Comparison of ENCODE assay signal across 8 mouse cellular contexts in genomic region chr6:82029611-82030510, GRCm38 (mm10). TPM values are rescaled to one million over a fixed set of nuclear protein-coding genes. Genes with fewer than 3 reads are reported as not detected.
DNase-seq lines count a peak whose midpoint lies in the region; ATAC-seq and TF ChIP-seq lines count a peak whose summit lies in the region.
"Had no signal": no experiment of that assay in that cellular context is flagged by ENCODE, and none has a peak within 500 bp of the region (broad histone marks: within the 10 kb centered on the region; RNA-seq: fewer than 3 reads in every experiment).

No protein-coding gene starts in this region.

- POLR2A ChIA-PET in Patski (lab: Charles Lee), result interaction anchor here (0.6 to 1.4 kb wide), 3 partner anchors 10 to 68 kb away, joined by 3 to 8 read pairs (median 5); partner anchors contain the start of gene Eva1a

- TF ChIP-seq CTCF in Patski (IDR thresholded peaks at IDR 0.05), result no peak

- WGBS in liver, embryonic 12.5 days (ENCODE audit: insufficient replicate concordance), result 68% methylated on average over 19 of the region's 19 CpGs

- no peak overlapping the region for H3K9ac ChIP-seq in liver, embryonic 12.5 days
- H3K9ac ChIP-seq: forebrain, embryonic 12.5 days had no signal

- H3K36me3 ChIP-seq in liver, embryonic 12.5 days, result no peaks in the 10 kb centered on the region
- H3K36me3 ChIP-seq: forebrain, embryonic 12.5 days had no signal

- DNase-seq in 3134 (ENCODE audit: extremely low read depth, insufficient read length, low spot score) (peak; percentile 37), Patski (ENCODE audit: low read depth, low spot score) (peak; percentile 97)
- peak; percentile 96 for DNase-seq in kidney, adult 11 months
- no peak for DNase-seq in right cerebral cortex, postnatal 14 days
- no peak for DNase-seq in right cerebral cortex, adult 18-20 months

- H3K27me3 ChIP-seq in Patski, result no peaks in the 10 kb centered on the region
- H3K27me3 ChIP-seq in liver, embryonic 12.5 days (replicated peaks), result no peaks in the 10 kb centered on the region

- H3K27ac ChIP-seq in liver, embryonic 12.5 days, result peak overlapping the region; percentile 68
- H3K27ac ChIP-seq: forebrain, embryonic 12.5 days had no signal

- in situ Hi-C loops in Patski (cut with MboI; ENCODE audit: low pct_unique_long_range_greater_than_20kb), result no loop called here

- H3K9me3 ChIP-seq in liver, embryonic 12.5 days (replicated peaks), result no peaks in the 10 kb centered on the region
- H3K9me3 ChIP-seq: forebrain, embryonic 12.5 days had no signal

- no peak overlapping the region for H3K4me3 ChIP-seq in liver, embryonic 12.5 days
- H3K4me3 ChIP-seq: forebrain, embryonic 12.5 days had no signal

- CTCF ChIA-PET in Patski (lab: Charles Lee), result interaction anchor here (0.7 to 1.2 kb wide), 4 partner anchors 8 to 43 kb away, joined by 3 to 4 read pairs (median 3); no protein-coding TSS in a partner anchor

- ATAC-seq in Patski, result peak; percentile 96
- ATAC-seq in liver, embryonic 12.5 days, result peak; percentile 75
- no peak for ATAC-seq in erythroid progenitor cell, adult 5-6 weeks (replicated peaks; ENCODE audit: low FRiP score, poor library complexity, severe bottlenecking)

- H3K4me2 ChIP-seq in liver, embryonic 12.5 days, result no peak overlapping the region
- H3K4me2 ChIP-seq: forebrain, embryonic 12.5 days had no signal

- H3K4me1 ChIP-seq in liver, embryonic 12.5 days, result no peaks in the 10 kb centered on the region

RNA-seq across cellular contexts. Expression of gene Eva1a, which starts 11.0 kb away (rescaled TPM):
- polyA plus RNA-seq in Patski (2021), result 48.0 TPM
- 3.5 and 3.8 TPM in 2 replicates for polyA plus RNA-seq in liver, embryonic 12.5 days (2016; fragmentation: Nextera tagmentation; extraction: Ambion mirVana)
- 2.9 TPM in 1 of 2 replicates, not detected in the other for total RNA-seq in erythroid progenitor cell, adult 5-6 weeks (2015; ENCODE audit: low replicate concordance)
- total RNA-seq in erythroid progenitor cell, adult 5-6 weeks (2017; ENCODE audit: low replicate concordance), result 2.2 TPM in 1 of 2 replicates, not detected in the other

Comparison
In these comparisons a context has a peak if more than half of its experiments do, and no peak if none do; other contexts are left out.
1. DNase-seq: peak in 3134 (single experiment), Patski (single experiment) and kidney, adult 11 months (single experiment); none in right cerebral cortex, postnatal 14 days (single experiment) and right cerebral cortex, adult 18-20 months (single experiment).
2. RNA of gene Eva1a, which starts 11.0 kb away (polyA plus RNA-seq): 48.0 TPM in Patski (single experiment); 3.5 to 3.8 TPM in liver, embryonic 12.5 days; every median in the first group is over 10 times any median in the second.